Mouse (Mus musculus) CH12.LX (cell line): Measurements from ENCODE around the gene Slc29a4.

Experiments
- CTCF ChIP-seq, 2 experiments: IDR thresholded peaks in 1 of 2; conservative IDR thresholded peaks in 1 of 2; 2 replicates each; pipeline ENCODE4 v1.5.1; 2011 to 2012; ENCODE audit warnings: low read depth in 2 of 2, low read length in 2 of 2, improper control_type of control experiment in 1 of 2, inconsistent platforms in 1 of 2, mild to moderate bottlenecking in 1 of 2, moderate library complexity in 1 of 2
- E2F4 ChIP-seq: IDR thresholded peaks from 2 replicates; pipeline ENCODE4 v1.6.1; 2011; ENCODE audit warnings: low read depth, low read length, improper control_type of control experiment; ENCODE audit not compliant: insufficient replicate concordance
- HCFC1 ChIP-seq: IDR thresholded peaks from 2 replicates; pipeline ENCODE4 v1.6.1; 2012; ENCODE audit warnings: low read depth, mild to moderate bottlenecking, inconsistent platforms, low read length, improper control_type of control experiment
- JUND ChIP-seq: conservative IDR thresholded peaks from 2 replicates; pipeline ENCODE4 v1.6.1; 2011; ENCODE audit warnings: low read depth, low read length, improper control_type of control experiment
- KAT2A ChIP-seq: IDR thresholded peaks from 2 replicates; pipeline ENCODE4 v1.6.1; 2012; ENCODE audit warnings: low read length, improper control_type of control experiment, inconsistent platforms; ENCODE audit not compliant: insufficient replicate concordance

DNA sequence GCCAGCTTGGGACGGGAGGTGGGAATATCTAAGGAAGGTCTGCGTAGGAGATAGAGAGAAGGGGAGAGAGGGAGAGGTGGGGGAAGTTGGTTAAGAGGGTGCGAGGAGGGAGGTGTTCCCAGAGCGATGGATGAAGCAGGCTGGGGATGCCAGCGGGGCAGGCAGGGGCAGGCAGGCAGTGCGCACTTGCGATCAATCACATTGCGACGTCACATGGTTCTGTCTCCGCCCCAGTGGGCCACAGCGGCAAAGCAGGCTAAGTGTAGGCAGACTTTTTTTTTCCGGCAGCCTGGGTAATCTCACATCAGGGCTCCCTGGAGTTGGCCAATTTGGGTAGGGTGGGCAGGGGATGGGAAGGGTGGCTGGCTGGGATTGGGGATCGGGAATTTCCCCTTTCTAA lies 59.9 kb downstream of the Slc29a4 start:
- TF ChIP-seq HCFC1 (no peak), E2F4 (no peak), KAT2A (no peak), JUND (no peak), CTCF (conservative IDR thresholded peaks at IDR 0.05 in 1 of 2, IDR thresholded peaks at IDR 0.05 in 1 of 2; ENCODE audit: low read depth in 2 of 2, low read length in 2 of 2) (no peak)
